Mouse (Mus musculus) c-Kit-positive CD71-positive TER-119-negative erythroid progenitor cells, embryonic 14.5 days (primary cell): ENCODE data around the gene Luc7l3.
"Not testable (repeated sequence)": the region's sequence is repeated elsewhere in the genome, so short reads cannot be mapped to it uniquely, and the experiment has no call there.

Experiments
- DNase-seq: peaks from one replicate; pipeline ENCODE4 v3.0.0-alpha.2; 2013; ENCODE audit warnings: low read depth

Gene Luc7l3

DNA sequence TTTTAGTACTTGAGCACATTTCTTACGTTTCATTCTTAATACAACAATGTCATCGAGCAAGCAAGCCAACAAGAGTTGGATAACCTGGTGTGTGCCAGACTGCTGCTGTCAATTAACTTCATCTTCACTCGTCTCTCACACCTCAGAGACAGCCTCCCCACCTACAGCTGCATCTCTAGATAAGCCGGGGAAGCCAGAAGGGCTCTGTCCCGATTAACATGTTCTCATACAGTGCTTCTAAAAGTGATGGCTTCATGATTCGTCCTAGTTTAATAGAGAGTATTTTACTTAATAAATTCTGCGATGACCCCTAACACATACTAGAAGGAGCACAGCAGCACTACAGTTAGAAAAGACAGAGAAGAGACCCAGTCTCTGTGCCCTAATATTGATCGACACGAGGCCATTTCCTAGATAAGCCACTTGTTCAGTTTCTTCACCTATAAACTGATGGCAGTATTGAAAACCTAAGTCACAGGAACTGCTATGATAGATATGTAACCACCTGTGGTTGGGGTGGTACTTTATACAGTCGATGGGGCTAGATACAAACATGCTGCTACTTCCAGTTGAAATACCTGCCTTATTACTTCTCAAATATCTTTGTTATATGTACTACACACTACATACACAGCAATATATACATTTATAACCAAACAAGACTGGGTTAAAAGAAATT, 31.6 kb downstream of the Luc7l3 start:
- DNase-seq: peak; percentile 79

DNA sequence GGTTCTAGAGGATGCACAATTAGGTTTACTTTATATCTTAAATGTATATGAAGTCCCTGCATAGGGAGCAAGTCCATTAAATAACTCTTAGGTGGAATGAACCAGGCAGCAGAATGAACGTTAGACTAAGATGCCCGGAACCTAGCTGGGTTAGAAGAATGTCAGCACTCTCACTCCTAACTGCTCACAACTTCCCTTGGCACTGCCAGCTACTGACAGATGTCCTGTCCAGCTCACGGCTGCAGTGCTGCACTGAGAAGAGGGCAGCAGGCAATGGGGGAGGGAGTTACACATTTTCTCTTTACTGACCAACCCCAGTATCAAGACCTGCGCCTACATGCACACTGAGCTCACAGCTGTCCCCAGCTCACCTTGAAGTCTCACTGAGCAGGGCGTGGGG, 34.7 kb downstream of the Luc7l3 start:
- no peak for DNase-seq

DNA sequence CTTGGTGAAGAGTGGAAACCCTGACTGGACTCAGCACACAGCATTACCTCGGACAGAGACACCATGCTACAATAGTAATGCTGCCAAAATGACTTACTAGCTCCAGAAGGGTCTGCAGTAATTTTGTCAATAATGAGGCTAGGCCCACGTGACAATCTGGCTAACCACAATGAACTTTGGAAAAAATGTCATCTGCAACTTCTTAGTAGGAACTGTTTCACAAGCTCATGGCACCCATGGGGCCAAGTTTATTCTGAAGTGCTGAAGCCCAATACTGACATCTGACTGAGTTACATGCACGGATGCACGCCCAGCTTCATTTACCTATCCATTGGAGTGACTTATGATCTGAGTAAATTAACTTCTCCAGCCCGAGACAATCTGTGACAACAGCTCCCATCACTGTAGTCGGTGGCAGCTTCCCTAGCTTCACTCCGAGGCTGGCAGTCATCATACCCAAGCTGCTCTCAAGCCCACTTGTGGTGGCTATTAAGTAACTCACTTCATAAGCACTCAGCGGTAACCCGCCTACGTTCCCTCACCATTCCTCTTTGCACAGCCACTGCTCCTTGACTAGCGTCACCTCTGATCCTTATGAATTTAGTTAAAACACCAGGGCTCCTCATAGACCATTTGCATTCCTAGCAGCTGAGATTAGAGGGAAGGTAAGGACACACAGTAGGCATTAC, 35.8 kb downstream of the Luc7l3 start:
- no peak for DNase-seq

DNA sequence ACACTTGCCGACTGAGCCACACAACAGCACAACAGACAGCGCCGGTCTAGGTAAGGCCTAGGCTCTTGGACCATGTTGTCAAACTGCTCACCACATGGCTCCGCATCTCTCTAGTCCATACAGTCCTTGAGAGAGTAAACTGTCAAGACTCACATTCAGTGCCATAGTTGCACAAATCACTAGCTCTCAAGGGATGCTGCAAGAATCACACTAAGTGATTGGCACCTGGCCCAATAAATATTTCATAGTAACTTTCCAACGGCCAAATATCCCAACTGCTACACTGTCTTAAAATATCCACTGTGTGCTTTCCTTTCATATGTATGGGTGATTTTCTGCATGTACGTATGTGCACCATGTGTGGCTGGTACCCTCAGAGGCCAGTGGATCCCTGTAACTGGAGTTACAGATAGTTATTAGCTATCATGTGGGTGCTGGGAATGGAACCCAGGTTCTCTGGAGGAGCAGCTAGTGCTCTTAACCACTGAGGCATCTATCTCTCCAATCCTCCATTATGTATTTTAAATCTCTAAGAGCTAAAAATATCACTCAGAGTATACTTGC, 38.2 kb downstream of the Luc7l3 start:
- no peak for DNase-seq

DNA sequence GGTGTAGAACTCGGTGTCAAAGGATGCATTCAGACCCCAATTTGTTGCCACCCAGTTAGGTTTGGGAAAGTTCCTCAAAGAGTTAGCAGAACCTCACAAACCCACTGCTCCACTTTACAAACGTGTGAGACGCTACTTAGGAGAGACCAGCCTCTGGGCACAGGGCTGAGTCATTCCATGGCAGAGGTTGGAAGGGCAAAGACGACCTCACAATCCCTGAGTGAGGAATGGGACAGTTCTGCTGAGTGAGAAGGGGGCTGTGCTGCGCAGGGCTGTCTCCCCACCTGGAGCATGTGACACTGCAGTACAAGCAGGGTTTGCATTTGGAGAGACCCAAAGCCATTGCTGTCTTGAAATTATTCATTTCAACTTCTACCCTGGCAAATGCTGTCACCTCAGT, 39.5 kb downstream of the Luc7l3 start:
- no peak for DNase-seq

DNA sequence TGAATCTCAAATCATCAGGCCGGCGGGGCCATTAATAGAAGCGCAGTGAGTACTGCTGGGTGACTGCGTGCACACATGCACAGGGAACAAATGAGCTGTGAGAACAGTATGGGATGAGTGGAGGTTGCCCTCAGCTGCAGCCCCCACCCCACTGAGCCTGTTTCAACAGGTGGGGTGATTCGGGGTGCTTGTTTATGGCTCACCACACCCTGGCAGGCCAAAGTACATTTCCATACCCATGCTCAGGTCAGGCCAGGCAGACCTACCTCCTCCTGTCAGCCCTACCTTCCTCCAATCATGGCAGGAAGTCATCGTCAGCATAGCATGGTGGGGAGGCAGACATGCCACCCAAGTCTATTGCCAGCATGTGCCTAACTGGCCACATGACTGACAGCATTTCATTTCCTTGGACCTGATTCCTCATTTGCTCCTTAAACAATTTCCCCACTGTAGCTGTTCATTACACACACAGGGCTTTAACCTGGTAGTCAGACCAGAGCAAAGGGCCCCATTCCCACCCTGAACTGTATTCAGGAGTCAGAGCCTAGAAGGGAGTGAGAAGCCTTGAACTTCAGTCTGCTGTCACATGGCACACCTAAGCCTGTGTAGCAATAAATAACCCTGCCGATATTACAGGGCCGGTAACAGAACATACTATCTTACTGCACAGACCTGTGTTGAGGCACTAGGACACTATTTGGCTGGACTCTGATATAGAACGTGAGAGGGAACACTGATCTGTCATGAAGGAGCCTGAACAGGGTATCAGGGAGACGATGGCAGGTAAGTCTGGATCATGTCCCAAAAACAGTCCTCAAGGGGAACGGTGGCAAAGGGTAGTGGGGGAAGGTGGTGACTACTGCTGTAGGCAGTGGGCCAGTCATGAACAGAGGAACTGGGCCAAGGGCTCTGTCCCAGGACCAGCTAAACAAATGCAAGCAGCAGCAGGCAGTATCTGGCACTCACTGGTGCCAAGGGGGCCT, 40.3 kb downstream of the Luc7l3 start, which contains the start of gene Gm21885:
Gm21885 (plus strand) TSS at position 675 of the 983 bp plus-strand sequence.
- no peak for DNase-seq

DNA sequence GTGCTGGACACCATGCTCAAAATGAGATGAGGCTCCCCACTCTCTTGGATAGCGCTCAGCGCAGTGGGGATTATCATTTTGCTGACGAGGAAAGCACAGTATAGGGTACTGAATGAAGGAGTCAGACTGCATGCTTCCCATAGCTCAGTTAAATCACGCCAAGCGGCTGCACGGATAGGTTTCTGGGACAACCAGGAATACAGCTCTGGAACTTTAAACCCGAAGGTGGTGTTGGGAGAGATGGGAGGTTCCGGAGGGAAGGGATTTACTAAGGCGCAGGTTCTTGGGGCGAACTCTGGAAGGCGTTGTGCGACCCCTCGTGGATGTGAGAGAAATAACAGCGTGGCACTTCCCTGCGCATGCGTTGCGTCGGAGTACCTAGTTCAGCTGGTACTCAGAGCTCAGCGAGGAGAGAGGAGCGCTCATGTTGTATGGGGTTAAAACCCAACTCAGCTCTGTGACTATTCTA, 44.9 kb downstream of the Luc7l3 start:
- peak; percentile 86 for DNase-seq

DNA sequence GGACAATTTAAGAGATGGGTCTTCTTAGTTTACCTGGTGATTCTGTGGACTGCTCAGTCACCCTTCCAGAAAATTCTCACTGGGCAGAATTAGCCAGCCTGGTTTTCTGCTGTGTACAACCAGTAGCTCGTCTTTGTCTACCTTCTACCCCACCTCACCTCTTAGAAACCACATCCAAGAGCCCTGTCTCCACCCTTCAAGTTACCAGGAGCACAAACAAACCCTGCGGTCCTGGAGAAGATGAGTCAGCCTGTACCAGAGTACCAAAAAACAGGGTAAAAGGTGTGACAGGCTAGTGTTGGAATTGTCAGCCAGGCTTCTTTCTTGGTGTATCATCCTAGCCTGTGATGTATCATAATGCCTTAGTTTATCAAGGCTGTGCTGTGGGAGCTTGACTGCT, 46.1 kb downstream of the Luc7l3 start:
- no peak for DNase-seq

DNA sequence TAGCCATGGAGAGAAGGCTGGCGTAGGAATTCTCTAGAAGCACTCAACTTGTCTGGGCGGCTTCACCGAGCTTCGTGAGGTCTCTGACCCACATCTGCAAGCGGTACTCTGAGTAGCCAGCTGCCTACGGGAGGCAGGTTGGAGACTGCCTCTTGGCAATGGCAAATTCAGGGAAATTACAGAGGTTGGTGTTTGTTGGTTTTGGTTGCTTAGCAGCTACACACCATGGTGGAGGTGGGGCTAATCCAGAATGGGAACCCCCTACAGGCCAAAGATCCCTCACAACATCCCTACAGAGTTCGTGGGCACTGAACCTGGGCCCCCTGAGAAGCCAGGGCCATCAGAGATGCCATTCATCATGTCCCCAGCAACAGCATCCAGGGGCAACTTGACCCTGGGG, 46.6 kb downstream of the Luc7l3 start:
- no peak for DNase-seq

DNA sequence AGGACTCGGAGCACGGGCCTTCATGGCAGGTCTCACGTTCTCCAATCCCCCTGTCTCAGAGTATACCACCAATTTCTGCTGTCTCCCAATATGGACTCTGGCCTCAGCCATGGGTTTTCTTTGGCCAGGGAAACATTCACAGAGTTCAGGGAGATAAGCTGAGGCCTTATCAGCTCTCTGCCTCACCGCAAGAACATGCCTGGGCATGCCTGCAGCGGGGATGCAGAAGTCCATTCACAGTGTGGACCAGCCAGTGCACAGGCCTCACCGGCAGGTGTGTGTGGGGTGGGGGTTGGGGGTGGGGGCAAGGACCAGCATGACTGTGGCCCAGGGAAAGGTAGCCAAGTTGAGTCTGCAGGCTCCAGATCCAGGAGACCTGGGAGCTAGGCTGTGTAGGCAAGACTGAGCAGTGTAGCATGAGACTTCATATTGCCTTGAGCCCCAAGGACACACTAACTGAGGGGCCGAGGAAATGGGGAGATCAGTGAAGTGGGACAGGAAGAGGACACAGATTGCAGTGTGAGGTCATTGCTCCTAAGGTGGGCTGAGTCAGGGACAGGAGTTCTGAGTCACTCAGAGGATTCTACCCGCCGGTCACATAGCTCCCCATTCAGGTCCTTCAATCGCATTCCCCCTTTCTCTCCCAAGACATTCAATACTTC, 47.5 kb downstream of the Luc7l3 start:
- DNase-seq: no peak

DNA sequence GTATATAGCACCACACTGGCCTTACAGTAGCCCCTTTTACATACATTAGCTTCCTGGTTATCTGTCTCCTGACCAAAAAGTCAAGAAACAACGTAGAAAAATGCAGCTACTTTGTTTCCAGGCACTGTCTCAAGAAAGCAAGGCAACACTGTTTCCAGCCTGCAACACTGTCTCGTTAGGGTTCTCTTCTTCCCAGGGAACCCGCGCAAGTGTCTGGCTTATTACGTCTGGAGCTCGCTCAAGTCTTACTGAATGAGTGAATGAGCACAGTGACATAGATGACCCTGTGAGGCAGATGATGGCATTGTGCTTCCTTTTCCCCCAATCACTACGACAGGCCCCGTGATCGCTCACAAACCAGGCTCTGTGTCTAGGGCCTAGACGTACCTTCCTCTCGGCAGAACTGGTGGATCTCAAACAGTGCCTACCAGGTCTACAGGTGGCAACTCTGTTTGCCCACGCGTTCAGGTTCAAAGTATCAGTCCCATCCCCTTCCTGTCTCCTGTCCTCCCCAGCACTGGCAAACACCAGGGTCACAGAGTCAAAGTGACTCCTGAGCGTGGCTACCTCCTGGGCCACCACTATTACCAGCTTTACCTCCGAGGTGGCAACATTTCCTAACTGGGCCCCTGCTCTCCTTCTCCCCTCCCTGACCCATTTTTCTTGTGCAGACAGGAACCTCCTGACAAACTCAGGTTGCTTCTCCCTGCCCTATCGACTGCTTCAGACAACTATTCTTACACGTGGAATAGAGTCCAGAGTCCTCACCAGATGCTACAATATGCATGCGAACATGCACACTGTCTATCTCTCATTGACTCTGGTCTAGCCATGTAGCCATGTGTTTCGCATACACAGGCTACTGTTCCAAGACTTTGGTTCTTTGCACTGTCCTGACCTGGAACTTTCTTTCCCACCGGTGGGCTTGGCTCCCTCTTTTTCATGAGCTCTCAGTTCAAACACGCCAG, 48.5 kb downstream of the Luc7l3 start:
- no peak for DNase-seq

DNA sequence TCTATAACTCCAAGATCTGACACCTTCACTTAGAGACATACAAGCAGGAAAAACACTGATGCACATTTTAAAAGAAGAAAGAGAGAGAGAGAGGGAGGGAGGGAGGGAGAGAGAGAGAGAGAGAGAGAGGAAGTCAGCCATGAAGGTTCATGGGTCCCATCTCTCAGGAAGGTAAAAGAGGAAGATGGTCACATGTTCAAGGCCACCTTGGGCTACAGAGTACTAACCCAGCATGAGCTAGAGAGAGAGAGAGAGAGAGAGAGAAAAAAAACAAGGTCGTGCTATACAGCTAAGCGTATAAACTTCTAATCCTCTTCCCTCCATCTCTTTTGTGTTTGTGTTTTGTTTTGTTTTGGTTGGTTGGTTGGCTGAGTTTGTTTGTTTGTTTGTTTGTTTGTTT, 50.8 kb downstream of the Luc7l3 start:
- DNase-seq: no peak

DNA sequence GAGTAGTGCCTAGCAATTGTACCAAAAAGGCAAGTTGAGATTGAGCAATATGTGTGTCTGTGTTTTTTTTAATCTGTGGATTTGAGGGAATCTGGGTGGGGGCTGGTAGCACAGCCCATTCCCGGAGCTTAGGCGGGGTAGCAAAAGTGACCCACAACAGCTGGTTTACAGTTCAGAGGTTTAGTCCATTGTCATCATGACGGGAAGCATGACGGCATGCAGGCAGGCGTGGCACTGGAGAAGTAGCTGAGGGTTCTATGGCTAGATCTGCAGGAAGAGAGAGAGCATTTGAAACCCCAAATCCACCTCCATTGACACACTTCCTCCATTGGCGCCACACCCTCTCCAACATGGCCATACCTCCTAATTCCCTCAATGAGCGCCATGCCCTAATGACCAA, 51.9 kb downstream of the Luc7l3 start:
- no peak for DNase-seq

DNA sequence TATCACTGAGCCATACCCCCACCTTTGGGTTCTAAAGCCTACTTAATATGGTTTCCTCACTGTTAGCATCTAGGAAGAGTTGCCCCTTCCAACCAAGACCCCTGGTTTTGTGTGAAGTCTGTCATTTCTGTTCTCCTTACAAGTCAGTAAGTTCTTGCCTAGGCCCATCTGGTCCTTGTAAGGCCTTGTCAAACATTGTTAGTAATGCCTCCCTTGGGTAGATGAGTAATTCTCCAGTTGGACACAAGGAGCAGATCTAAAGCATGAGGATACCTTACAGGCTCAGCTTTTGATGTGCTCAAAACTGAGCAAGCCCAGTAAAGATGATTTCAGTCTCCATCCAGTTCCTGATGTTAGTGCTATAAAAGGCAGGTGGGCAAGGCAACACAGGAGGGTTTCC, 53.0 kb downstream of the Luc7l3 start:
- no peak for DNase-seq

DNA sequence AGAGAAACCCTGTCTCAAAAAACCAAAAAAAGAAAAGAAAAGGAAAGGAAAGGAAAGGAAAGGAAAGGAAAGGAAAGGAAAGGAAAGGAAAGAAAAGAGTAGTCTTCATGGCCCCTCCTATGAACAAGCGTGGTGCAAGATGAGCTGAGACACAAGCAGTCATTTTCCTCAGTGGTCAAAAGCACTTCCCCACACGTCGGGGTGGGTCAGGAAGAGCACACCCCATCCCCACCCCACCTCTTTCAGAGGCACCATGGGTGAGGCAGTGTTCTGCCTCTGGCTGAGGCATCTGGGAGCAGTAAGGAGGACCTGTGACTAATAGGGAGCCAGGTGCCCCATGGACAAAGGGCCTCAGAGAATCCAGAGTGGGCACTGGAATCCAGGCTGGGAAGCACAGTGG, 55.6 kb downstream of the Luc7l3 start:
- DNase-seq: not testable (repeated sequence)

DNA sequence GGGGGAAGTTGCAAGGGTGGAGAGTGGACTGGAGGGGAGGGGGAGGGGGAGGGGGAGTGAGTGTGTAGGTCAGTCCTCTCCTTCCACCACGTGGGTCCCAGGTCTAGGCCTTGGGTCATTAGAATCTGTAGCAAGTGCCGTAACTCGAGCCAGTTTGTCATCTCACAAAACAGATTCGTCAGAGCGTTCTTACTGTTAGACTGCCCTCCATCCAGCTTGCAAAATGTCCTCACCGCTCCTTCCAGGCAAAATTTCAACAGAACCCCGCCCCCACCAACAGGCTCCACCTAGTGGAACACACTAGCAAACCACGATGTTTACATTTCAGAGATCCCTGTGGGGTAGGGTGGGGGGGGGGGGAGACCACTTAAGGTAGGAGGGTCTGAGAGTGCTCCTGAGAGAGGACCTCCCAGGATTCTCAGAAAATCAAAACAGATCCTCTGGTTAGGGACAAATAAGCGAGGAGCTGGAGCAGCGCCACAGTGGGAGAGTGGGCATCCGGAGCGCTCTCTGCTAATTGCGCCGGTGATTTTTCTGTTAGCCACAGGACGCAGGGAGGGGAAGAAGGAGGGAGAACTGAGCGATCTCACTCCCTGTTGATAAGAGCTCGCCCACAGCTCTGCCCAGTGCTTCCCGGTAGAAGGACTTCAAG, 56.5 kb downstream of the Luc7l3 start:
- DNase-seq: no peak

DNA sequence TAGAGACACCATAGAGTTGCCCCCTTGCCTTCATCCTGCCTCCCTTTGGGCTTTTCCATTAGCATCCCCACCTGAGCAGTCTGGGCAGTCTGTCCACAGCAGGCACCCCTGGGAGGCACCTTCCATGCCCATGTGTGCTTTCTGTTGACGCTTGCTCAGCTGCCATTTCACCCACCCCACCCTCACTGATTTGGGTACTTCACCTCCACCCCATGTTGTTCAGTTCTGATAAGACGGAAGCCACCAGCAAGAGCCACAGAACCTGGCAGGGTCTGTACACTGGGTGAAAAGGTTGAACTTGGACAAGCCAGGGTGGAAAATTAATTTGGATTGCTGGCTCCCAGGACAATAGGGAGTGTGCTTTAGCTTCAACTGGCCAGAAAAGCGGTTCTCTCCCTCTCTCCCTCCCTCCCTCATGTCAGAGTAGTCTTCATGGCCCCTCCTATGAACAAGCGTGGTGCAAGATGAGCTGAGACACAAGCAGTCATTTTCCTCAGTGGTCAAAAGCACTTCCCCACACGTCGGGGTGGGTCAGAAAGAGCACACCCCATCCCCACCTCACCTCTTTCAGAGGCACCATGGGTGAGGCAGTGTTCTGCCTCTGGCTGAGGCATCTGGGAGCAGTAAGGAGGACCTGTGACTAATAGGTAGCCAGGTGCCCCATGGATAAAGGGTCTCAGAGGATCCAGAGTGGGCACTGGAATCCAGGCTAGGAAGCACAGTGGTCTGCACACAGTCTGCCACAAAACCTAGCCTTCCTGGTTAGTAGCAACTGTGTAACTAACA, 60.0 kb downstream of the Luc7l3 start:
- DNase-seq: no peak

DNA sequence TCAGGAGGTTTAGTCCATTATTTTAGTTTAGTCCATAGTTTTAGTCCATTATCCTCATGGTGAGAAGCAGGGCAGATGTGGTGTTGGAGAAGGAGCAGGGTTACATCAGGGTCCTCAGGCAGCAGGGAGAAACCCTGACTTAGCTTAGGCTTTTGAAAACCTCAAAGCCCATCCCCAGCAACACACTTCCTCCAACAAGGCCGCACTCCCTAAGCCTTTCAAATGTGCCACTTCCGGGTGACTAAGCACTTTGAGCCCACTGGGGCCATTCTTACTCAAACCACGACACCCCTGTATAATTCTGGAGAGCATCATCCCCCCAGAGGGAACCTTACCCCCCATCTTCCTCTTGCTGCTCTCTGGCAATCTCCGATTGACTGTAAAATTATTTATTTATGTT, 62.0 kb downstream of the Luc7l3 start:
- no peak for DNase-seq

DNA sequence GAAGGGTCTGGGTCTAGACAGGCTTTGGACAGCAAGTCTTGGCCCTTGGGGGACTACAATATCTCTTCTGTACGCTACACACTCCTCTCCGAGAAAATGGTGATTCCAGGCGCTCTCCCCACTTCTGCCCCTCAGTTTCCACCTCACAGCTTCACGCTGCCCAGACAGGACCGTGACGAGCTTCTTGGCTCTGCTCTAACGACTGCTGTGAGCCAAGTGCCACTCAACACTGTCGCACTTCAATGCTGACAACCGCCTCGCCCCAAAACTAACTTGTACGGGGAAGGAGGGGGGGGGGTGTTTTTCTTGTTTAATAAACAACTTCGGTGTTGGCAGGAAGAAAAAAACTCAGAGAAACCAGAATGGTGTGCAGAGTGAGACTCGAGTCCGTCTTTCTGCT, 63.8 kb downstream of the Luc7l3 start:
- DNase-seq: no peak
